Mouse (Mus musculus) small intestine, adult 2 months (tissue): ENCODE data around the gene Gtf2ird1. TPM values are rescaled to one million over a fixed set of nuclear protein-coding genes. Genes with fewer than 3 reads are reported as not detected.
"Not testable (repeated sequence)": the region's sequence is repeated elsewhere in the genome, so short reads cannot be mapped to it uniquely, and the experiment has no call there.

ENCODE experiments used
- H3K27ac ChIP-seq: fragments of 200-500 bp; 2 replicates; pipeline ENCODE4 v1.5.1; 2012; ENCODE audit warnings: low read depth, low read length, control low read depth, inconsistent platforms; ENCODE audit not compliant: insufficient read depth
- H3K27me3 ChIP-seq: fragments of 200-500 bp; 2 replicates; pipeline ENCODE4 v1.6.1; 2012; ENCODE audit warnings: mild to moderate bottlenecking, moderate library complexity, low read length, inconsistent platforms; ENCODE audit not compliant: control insufficient read depth, insufficient read depth
- H3K36me3 ChIP-seq: fragments of 200-500 bp; 2 replicates; pipeline ENCODE4 v1.6.1; 2012; ENCODE audit warnings: mild to moderate bottlenecking, low read length, control low read depth, inconsistent platforms; ENCODE audit not compliant: control insufficient read depth, insufficient read depth
- H3K4me1 ChIP-seq: fragments of 200-500 bp; 2 replicates; pipeline ENCODE4 v1.6.1; 2012; ENCODE audit warnings: low read length, inconsistent platforms, mixed read lengths; ENCODE audit not compliant: control insufficient read depth, insufficient read depth, insufficient read length
- H3K4me3 ChIP-seq: fragments of 200-500 bp; 2 replicates; pipeline ENCODE4 v1.5.1; 2012; ENCODE audit warnings: low read depth, mild to moderate bottlenecking, control low read depth, inconsistent platforms, low read length, moderate library complexity
- CTCF ChIP-seq: fragments of 200-500 bp; IDR thresholded peaks from 2 replicates; pipeline ENCODE4 v1.5.1; 2012; ENCODE audit warnings: low read depth, mild to moderate bottlenecking, control low read depth, inconsistent platforms, low read length, moderate library complexity, mixed read lengths; ENCODE audit not compliant: insufficient replicate concordance, insufficient read length; ENCODE audit errors: extremely low read depth
- POLR2A ChIP-seq: fragments of 200-500 bp; IDR thresholded peaks from 2 replicates; pipeline ENCODE4 v1.6.1; 2012; ENCODE audit warnings: low read depth, mild to moderate bottlenecking, control low read depth, inconsistent platforms, low read length, moderate library complexity
- WGBS: fragments of 180-500 bp; shearing (Covaris S2); methylation state at CpG from one replicate; pipeline ENCODE4 v1.1.7; 2018; 5-methylcytosine and 5-hydroxymethylcytosine counted together
- polyA plus RNA-seq: library from polyadenylated mRNA; depleted of rRNA; stranded (reverse); fragments of >200 nt; gene quantifications from 2 replicates; pipeline ENCODE4 v1.2.3, GENCODE M21; 2012

Gtf2ird1 gene
- polyA plus RNA-seq, 1 experiment: 40.4 TPM

DNA sequence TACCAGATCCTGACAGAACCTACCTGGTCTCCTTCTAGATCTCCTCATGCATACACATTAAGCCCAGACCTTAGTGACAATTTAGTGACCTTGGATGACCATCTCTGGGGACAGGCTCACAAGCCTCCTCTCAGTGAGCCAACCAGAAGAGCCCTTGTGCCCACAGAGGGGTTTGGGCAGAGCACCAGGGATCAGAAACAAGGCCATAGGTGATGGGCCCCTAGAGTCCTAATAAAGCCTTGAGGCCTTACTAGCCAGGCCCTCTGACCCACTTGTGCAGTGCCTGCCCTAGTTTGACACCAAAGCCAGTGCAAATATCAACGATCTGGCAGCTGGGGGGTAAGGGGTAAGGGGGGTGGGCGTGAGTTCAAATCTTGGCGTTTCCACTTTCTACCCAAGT lies 1.9 kb upstream of the Gtf2ird1 start:
- 74% methylated on average over 3 of the region's 3 CpGs for WGBS
- TF ChIP-seq POLR2A (no peak), CTCF (no peak)
- no peak overlapping the region for H3K4me3 ChIP-seq

DNA sequence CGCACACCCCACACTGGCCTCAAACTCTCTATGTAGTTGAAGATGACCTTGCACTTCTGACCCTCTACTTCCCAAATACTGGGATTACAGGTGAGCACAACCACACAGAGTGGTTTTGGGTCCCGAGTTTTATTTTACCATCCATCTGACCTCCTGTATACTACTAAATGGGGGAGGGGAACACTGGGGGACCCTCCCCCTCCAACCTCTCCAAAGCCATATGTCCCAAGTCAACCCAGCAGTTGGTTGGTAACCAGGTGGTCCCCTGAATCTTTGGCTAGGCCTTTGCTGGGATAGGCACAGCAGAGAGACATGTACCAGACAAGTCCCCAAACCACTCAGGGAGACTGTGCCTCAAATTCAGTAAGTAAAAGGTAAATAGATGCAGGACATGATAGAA lies 855 bp upstream of the Gtf2ird1 start:
- TF ChIP-seq CTCF (no peak), POLR2A (no peak)
- no peaks in the 10 kb centered on the region for H3K27me3 ChIP-seq
- 89% methylated on average over 2 of the region's 2 CpGs for WGBS
- H3K36me3 ChIP-seq: no peaks in the 10 kb centered on the region
- H3K27ac ChIP-seq: no peak overlapping the region
- peaks cover 11% of the 10 kb centered on the region for H3K4me1 ChIP-seq
- no peak overlapping the region for H3K4me3 ChIP-seq

More for the DNA sequence above, 1.9 kb upstream of the Gtf2ird1 start:
- Histone ChIP-seq H3K27me3 (no peaks in the 10 kb centered on the region), H3K4me1 (peaks cover 11% of the 10 kb centered on the region), H3K27ac (no peak overlapping the region), H3K36me3 (no peaks in the 10 kb centered on the region)

DNA sequence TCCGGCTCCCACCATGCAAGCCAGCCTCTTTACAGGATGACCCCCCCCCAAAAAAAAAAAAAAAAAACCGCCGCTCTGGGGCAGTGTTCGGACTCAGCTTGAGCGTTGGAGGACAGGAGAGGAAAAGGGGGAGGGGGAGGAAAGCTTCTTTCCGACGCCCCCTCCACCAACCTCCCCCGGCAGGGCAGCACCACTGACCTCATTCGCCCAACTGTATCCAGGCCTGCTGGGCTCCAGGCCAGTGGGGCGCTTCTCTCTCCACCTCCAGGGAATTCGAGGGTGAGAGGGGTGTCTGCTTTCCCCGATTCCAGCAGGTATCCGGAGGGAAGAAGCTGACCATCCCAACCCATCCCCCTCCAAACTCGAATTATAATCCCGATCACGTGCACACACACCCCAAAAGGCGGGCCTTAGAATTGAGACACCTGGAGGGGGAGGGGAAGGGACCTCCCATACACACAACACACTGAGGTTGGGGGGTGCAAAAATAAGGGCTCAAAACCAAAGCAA lies 547 bp downstream of the Gtf2ird1 start:
- Histone ChIP-seq H3K36me3 (no peaks in the 10 kb centered on the region; the same call in 1 of the 2 replicates), H3K27ac (peak overlapping the region; percentile 77), H3K27me3 (no peaks in the 10 kb centered on the region), H3K4me3 (peak overlapping the region; percentile 90), H3K4me1 (peaks cover 11% of the 10 kb centered on the region)
- WGBS: 0% methylated on average over 17 of the region's 17 CpGs
- no peak for TF ChIP-seq POLR2A
- TF ChIP-seq CTCF: no peak

DNA sequence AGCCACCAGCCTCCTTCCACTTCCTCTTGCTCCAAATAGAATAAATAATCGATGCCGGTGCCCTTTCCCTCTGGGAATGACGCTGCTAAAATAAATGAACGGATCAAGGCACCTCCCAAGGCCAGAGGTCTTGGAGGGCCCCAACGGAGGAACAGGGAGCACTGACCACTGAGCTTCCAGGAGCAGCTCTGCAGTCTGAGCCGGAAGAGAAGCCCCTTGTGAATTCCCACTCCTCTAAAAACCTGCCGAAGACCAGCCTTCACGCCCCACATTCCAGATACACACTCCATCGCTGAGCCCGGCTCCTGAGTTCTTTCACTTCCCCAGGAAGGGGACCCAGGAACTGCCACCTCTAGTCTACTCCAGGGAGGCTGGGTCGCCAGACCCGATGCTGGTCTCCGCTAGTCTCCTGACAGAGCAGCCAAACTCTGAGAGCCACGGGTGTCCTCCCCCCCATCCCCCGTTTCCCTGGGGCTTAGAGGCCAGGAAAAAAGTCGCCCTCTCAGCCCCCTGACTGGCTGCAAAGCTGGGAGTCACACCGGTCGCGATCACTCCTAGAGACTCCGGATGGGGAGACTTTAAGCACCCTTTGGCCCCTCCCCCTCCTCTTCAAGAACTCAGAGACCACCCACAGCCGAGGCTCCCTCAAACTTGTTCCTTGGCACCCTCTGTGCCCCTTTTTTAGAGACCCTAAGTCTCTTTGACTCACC lies 1.2 kb downstream of the Gtf2ird1 start:
- H3K27ac ChIP-seq: peak overlapping the region; percentile 77
- under 1% methylated on average over 21 of the region's 21 CpGs for WGBS
- peaks cover 11% of the 10 kb centered on the region for H3K4me1 ChIP-seq
- H3K27me3 ChIP-seq: no peaks in the 10 kb centered on the region
- no peaks in the 10 kb centered on the region; the same call in 1 of the 2 replicates for H3K36me3 ChIP-seq
- H3K4me3 ChIP-seq: peak overlapping the region; percentile 90
- TF ChIP-seq POLR2A (peak; percentile 42), CTCF (no peak)

DNA sequence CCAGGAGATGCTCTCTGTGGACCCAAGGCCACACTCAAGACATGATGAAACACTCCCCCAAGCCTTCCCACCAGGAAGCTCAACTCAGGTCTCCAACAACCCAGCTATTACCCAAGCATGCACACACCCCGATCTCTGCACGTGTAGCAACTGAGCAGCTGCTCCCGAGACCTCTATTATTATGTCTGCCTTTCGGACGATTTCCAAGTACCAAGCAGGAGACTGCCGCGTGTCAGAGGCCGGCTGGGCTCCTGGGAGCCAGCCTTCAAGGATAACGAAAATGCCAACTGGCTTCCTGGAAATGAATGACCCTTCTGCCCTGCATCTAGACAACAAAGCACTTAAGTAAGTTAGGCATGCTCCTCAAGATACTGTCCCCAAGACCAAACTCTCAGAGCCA lies 2.1 kb downstream of the Gtf2ird1 start:
- peaks cover 11% of the 10 kb centered on the region for H3K4me1 ChIP-seq
- no peak for TF ChIP-seq CTCF
- TF ChIP-seq POLR2A: no peak
- 19% methylated on average over 9 of the region's 9 CpGs for WGBS
- H3K27ac ChIP-seq: peak overlapping the region; percentile 70
- H3K36me3 ChIP-seq: no peaks in the 10 kb centered on the region; the same call in 1 of the 2 replicates
- H3K4me3 ChIP-seq: peak overlapping the region; percentile 90
- no peaks in the 10 kb centered on the region for H3K27me3 ChIP-seq

DNA sequence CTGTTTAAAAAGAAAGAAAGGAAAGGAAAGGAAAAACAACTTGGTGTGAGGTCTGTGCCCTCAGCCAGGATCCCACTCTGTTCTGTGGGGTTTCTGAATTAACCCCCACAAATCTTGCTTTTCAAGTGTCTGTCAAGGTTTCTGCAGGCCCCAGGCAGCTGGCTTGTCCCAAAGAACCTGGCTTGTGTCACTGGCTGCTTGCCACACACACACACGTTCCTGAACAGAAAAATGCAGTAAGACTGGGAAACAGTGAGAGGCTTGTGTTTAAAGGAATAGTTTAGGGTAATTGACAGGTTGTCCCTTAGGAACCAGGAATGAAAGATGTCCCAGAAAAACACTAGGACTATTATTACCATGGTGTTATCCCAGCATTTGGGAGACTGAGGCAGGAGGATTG lies 2.9 kb downstream of the Gtf2ird1 start:
- Histone ChIP-seq H3K27ac (no peak overlapping the region), H3K4me3 (no peak overlapping the region), H3K36me3 (no peaks in the 10 kb centered on the region; the same call in 1 of the 2 replicates), H3K27me3 (no peaks in the 10 kb centered on the region), H3K4me1 (peaks cover 11% of the 10 kb centered on the region)
- TF ChIP-seq POLR2A (no peak), CTCF (no peak)
- 13% methylated on average over 1 of the region's 1 CpGs for WGBS

DNA sequence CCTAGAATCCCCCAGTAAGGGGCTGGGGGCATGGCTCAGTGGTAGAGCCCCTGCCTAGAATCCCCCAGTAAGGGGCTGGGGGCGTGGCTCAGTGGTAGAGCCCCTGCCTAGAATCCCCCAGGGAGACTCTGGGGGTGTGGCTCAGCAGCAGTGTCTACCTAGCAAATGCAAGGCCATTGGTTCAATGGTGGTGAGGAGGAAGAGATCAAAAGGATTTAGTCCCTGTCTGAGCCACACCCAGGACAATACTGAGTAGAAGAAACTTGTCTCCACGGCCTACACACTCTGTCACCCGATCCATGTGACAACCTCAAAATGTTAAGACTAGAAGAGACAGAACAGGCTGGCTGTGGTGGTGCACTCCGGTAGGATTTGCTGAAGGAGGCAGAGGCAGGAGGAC lies 9.8 kb downstream of the Gtf2ird1 start:
- not testable (repeated sequence) for H3K27me3 ChIP-seq, H3K4me1 ChIP-seq, H3K27ac ChIP-seq, H3K36me3 ChIP-seq, H3K4me3 ChIP-seq
- 72% methylated on average over 4 of the region's 4 CpGs for WGBS
